Mouse (Mus musculus): Measurements from ENCODE around the gene Secisbp2. TPM values are rescaled to one million over a fixed set of nuclear protein-coding genes. Genes with fewer than 3 reads are reported as not detected.

Secisbp2 gene
- polyA plus RNA-seq, 1 experiment from 2014 or later = 30.2 TPM

DNA sequence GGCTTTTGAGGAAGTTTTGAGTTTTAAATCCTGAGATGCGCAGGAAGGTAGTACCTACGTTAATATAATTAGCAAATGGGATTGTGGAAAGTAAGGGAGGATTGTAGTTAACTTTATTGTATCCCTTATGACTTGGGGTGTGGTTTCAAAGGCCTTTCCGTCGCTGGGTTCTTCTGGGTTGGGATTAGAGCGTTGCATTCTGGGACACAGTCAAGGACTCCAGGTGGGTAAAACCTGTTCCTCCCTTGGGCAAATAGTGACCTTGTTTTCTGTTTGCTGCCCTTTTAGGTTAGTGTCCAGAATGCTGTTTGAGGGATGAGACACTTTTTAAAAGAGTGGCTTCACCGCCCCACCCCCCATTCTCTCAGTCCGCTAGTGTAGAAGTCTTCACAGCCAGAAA lies 5.6 kb upstream of the Secisbp2 start:
- DNase-seq (ENCODE audit: low spot score) (peak; percentile 61), ATAC-seq (replicated peaks; ENCODE audit: low FRiP score, low TSS enrichment, low read depth) (no peak)
- Histone ChIP-seq H3K4me1 (replicated peaks; ENCODE audit: control insufficient read depth, insufficient read depth, low read length) (peaks cover 14% of the 10 kb centered on the region), H3K4me2 (ENCODE audit: low read length) (peak overlapping the region; percentile 81), H3K4me3 (ENCODE audit: low read depth, low read length) (peak overlapping the region; percentile 64), H3K36me3 (ENCODE audit: control insufficient read depth, insufficient read depth, low read length) (peaks cover 10% of the 10 kb centered on the region; the same call in 1 of the 2 replicates), H3K9ac (ENCODE audit: low read length) (peak overlapping the region; percentile 81), H3K9me3 (ENCODE audit: control insufficient read depth, low read length) (no peaks in the 10 kb centered on the region), H3K27me3 (replicated peaks; ENCODE audit: control insufficient read depth, insufficient read depth, low read length) (no peaks in the 10 kb centered on the region), H3K27ac (ENCODE audit: low read depth) (peak overlapping the region; percentile 66)
- under 1% methylated on average over 7 of the region's 7 CpGs for WGBS

- no peak for DNase-seq (ENCODE audit: low spot score)
- no peak overlapping the region; the same call in 1 of the 2 replicates for H3K27ac ChIP-seq (ENCODE audit: low read depth)
- WGBS = 21% methylated on average over 3 of the region's 3 CpGs
- ATAC-seq (replicated peaks; ENCODE audit: low FRiP score, low TSS enrichment, low read depth) = no peak
- no peaks in the 10 kb centered on the region for H3K27me3 ChIP-seq (replicated peaks; ENCODE audit: control insufficient read depth, insufficient read depth, low read length)
- peaks cover 10% of the 10 kb centered on the region; the same call in 1 of the 2 replicates for H3K36me3 ChIP-seq (ENCODE audit: control insufficient read depth, insufficient read depth, low read length)
- H3K4me3 ChIP-seq (ENCODE audit: low read depth, low read length) = peak overlapping the region; percentile 64
- peak overlapping the region; percentile 81 for H3K9ac ChIP-seq (ENCODE audit: low read length)
- no peaks in the 10 kb centered on the region for H3K9me3 ChIP-seq (ENCODE audit: control insufficient read depth, low read length)
- peak overlapping the region; percentile 81 for H3K4me2 ChIP-seq (ENCODE audit: low read length)
- peaks cover 14% of the 10 kb centered on the region for H3K4me1 ChIP-seq (replicated peaks; ENCODE audit: control insufficient read depth, insufficient read depth, low read length)
Measured at GRCm38 (mm10) chr13:51646362-51647027, 5.0 kb upstream of the Secisbp2 start.

DNA sequence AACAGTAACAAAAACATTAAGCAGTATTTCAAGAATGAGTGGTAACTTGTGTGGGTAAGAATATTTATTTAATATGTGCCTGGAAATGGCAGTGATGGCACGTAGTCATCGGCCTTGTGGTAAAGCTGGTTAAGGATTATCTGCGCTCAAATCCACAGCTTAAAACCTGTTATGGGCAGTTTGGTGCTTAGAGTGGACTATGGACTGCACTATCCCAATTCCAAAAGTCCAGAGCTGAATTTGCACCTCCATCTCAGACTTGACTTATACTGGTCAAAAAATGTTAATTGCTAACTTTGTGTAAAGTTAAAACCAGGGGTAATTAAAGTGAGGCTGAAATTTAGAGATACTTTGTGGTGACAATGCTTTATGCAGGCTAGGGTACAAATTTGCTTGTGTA lies 3.7 kb upstream of the Secisbp2 start:
- 85% methylated on average over 3 of the region's 3 CpGs for WGBS
- ATAC-seq (replicated peaks; ENCODE audit: low FRiP score, low TSS enrichment, low read depth) = no peak

DNA sequence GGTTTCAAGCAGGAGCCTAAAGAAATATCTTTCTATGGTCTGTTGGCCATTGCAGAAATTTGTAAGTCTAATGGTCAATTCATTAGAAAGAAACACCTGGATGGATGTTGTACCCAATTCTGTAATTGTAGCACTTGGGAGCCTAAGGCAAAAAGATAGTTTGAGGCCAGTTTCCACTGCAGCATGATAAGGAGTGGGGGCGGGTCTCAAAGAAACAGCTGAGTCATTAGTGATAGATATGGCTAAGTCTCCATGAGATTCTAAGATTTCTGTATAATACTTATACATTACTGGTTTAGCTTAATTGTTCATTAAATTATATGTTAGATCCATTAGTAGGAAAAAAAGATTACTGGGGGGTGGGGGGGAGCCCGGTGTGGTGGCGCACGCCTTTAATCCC lies 3.3 kb upstream of the Secisbp2 start:
- peak overlapping the region; percentile 81; the same call in 1 of the 2 replicates for H3K4me2 ChIP-seq (ENCODE audit: low read length)

More for the DNA sequence above, 3.7 kb upstream of the Secisbp2 start:
- Histone ChIP-seq H3K27ac (ENCODE audit: low read depth) (no peak overlapping the region), H3K4me2 (ENCODE audit: low read length) (peak overlapping the region; percentile 81), H3K36me3 (ENCODE audit: control insufficient read depth, insufficient read depth, low read length) (peaks cover 10% of the 10 kb centered on the region; the same call in 1 of the 2 replicates), H3K9me3 (ENCODE audit: control insufficient read depth, low read length) (no peaks in the 10 kb centered on the region), H3K4me3 (ENCODE audit: low read depth, low read length) (peak overlapping the region; percentile 64; the same call in 1 of the 2 replicates), H3K9ac (ENCODE audit: low read length) (no peak overlapping the region), H3K27me3 (replicated peaks; ENCODE audit: control insufficient read depth, insufficient read depth, low read length) (no peaks in the 10 kb centered on the region), H3K4me1 (replicated peaks; ENCODE audit: control insufficient read depth, insufficient read depth, low read length) (peaks cover 14% of the 10 kb centered on the region)
- no peak for DNase-seq (ENCODE audit: low spot score)

GRCm38 (mm10) chr13:51649740-51650139 lies 1.8 kb upstream of the Secisbp2 start:
- Histone ChIP-seq H3K4me1 (replicated peaks; ENCODE audit: control insufficient read depth, insufficient read depth, low read length) (peaks cover 14% of the 10 kb centered on the region), H3K36me3 (ENCODE audit: control insufficient read depth, insufficient read depth, low read length) (peaks cover 25% of the 10 kb centered on the region), H3K4me2 (ENCODE audit: low read length) (no peak overlapping the region), H3K9ac (ENCODE audit: low read length) (no peak overlapping the region), H3K27ac (ENCODE audit: low read depth) (no peak overlapping the region), H3K4me3 (ENCODE audit: low read depth, low read length) (no peak overlapping the region), H3K9me3 (ENCODE audit: control insufficient read depth, low read length) (no peaks in the 10 kb centered on the region), H3K27me3 (replicated peaks; ENCODE audit: control insufficient read depth, insufficient read depth, low read length) (no peaks in the 10 kb centered on the region)
- 81% methylated on average over 1 of the region's 1 CpGs for WGBS
- DNase-seq (ENCODE audit: low spot score) (no peak), ATAC-seq (replicated peaks; ENCODE audit: low FRiP score, low TSS enrichment, low read depth) (no peak)

More for the DNA sequence above, 3.3 kb upstream of the Secisbp2 start:
- H3K9ac ChIP-seq (ENCODE audit: low read length) = no peak overlapping the region
- WGBS = 86% methylated on average over 4 of the region's 4 CpGs
- no peak for DNase-seq (ENCODE audit: low spot score)
- H3K4me3 ChIP-seq (ENCODE audit: low read depth, low read length) = no peak overlapping the region
- H3K27me3 ChIP-seq (replicated peaks; ENCODE audit: control insufficient read depth, insufficient read depth, low read length) = no peaks in the 10 kb centered on the region
- H3K36me3 ChIP-seq (ENCODE audit: control insufficient read depth, insufficient read depth, low read length) = peaks cover 13% of the 10 kb centered on the region; the same call in 1 of the 2 replicates
- no peak overlapping the region for H3K27ac ChIP-seq (ENCODE audit: low read depth)
- no peaks in the 10 kb centered on the region for H3K9me3 ChIP-seq (ENCODE audit: control insufficient read depth, low read length)
- peaks cover 14% of the 10 kb centered on the region for H3K4me1 ChIP-seq (replicated peaks; ENCODE audit: control insufficient read depth, insufficient read depth, low read length)
- no peak for ATAC-seq (replicated peaks; ENCODE audit: low FRiP score, low TSS enrichment, low read depth)

GRCm38 (mm10) chr13:51653159-51653558 lies 1.7 kb downstream of the Secisbp2 start:
- Histone ChIP-seq H3K36me3 (ENCODE audit: control insufficient read depth, insufficient read depth, low read length) (peaks cover 60% of the 10 kb centered on the region), H3K4me1 (replicated peaks; ENCODE audit: control insufficient read depth, insufficient read depth, low read length) (no peaks in the 10 kb centered on the region; the same call in 1 of the 2 replicates), H3K4me3 (ENCODE audit: low read depth, low read length) (no peak overlapping the region), H3K27me3 (replicated peaks; ENCODE audit: control insufficient read depth, insufficient read depth, low read length) (no peaks in the 10 kb centered on the region), H3K4me2 (ENCODE audit: low read length) (no peak overlapping the region), H3K9ac (ENCODE audit: low read length) (no peak overlapping the region), H3K27ac (ENCODE audit: low read depth) (no peak overlapping the region), H3K9me3 (ENCODE audit: control insufficient read depth, low read length) (no peaks in the 10 kb centered on the region)
- ATAC-seq (replicated peaks; ENCODE audit: low FRiP score, low TSS enrichment, low read depth) = no peak
- DNase-seq (ENCODE audit: low spot score) = no peak
- 92% methylated on average over 6 of the region's 6 CpGs for WGBS

GRCm38 (mm10) chr13:51653961-51654360 lies 2.5 kb downstream of the Secisbp2 start:
- WGBS = 94% methylated on average over 9 of the region's 9 CpGs
- Histone ChIP-seq H3K9me3 (ENCODE audit: control insufficient read depth, low read length) (no peaks in the 10 kb centered on the region), H3K27me3 (replicated peaks; ENCODE audit: control insufficient read depth, insufficient read depth, low read length) (no peaks in the 10 kb centered on the region), H3K9ac (ENCODE audit: low read length) (no peak overlapping the region), H3K4me1 (replicated peaks; ENCODE audit: control insufficient read depth, insufficient read depth, low read length) (no peaks in the 10 kb centered on the region; the same call in 1 of the 2 replicates), H3K27ac (ENCODE audit: low read depth) (no peak overlapping the region), H3K4me3 (ENCODE audit: low read depth, low read length) (no peak overlapping the region), H3K36me3 (ENCODE audit: control insufficient read depth, insufficient read depth, low read length) (peaks cover 68% of the 10 kb centered on the region), H3K4me2 (ENCODE audit: low read length) (no peak overlapping the region)
- ATAC-seq (replicated peaks; ENCODE audit: low FRiP score, low TSS enrichment, low read depth) (no peak), DNase-seq (ENCODE audit: low spot score) (no peak)

GRCm38 (mm10) chr13:51656516-51657235 lies 5.2 kb downstream of the Secisbp2 start:
- no peak overlapping the region for H3K4me2 ChIP-seq (ENCODE audit: low read length)
- H3K36me3 ChIP-seq (ENCODE audit: control insufficient read depth, insufficient read depth, low read length) = peaks cover 84% of the 10 kb centered on the region
- H3K4me3 ChIP-seq (ENCODE audit: low read depth, low read length) = no peak overlapping the region
- no peak overlapping the region for H3K9ac ChIP-seq (ENCODE audit: low read length)
- DNase-seq (ENCODE audit: low spot score) = no peak
- H3K27ac ChIP-seq (ENCODE audit: low read depth) = no peak overlapping the region
- no peak for ATAC-seq (replicated peaks; ENCODE audit: low FRiP score, low TSS enrichment, low read depth)
- H3K9me3 ChIP-seq (ENCODE audit: control insufficient read depth, low read length) = no peaks in the 10 kb centered on the region
- H3K4me1 ChIP-seq (replicated peaks; ENCODE audit: control insufficient read depth, insufficient read depth, low read length) = no peaks in the 10 kb centered on the region; the same call in 1 of the 2 replicates
- WGBS = 91% methylated on average over 13 of the region's 13 CpGs
- no peaks in the 10 kb centered on the region for H3K27me3 ChIP-seq (replicated peaks; ENCODE audit: control insufficient read depth, insufficient read depth, low read length)
